8 mouse cellular contexts compared by ENCODE assay signal in genomic region chr19:40895393-40895703, GRCm38 (mm10). TPM values are rescaled to one million over a fixed set of nuclear protein-coding genes. Genes with fewer than 3 reads are reported as not detected.
DNase-seq lines count a peak whose midpoint lies in the region; ATAC-seq and TF ChIP-seq lines count a peak whose summit lies in the region.

No protein-coding gene starts in this region.

- DNase-seq in heart, postnatal 36 days: no peak
- no peak for DNase-seq in liver, postnatal 0 days
- DNase-seq in adrenal gland, adult 18-20 months (ENCODE audit: low spot score in 2 of 2): no peak
- no peak for DNase-seq in testis, postnatal 10 days (ENCODE audit: low spot score)
- DNase-seq in right cerebral cortex, postnatal 25 days: no peak

- WGBS in heart, embryonic 11.5 days (ENCODE audit: insufficient replicate concordance): 2% methylated on average over 6 of the region's 6 CpGs
- WGBS in forebrain, embryonic 15.5 days: under 1% methylated on average over 6 of the region's 6 CpGs
- 4% methylated on average over 6 of the region's 6 CpGs for WGBS in liver, postnatal 0 days (ENCODE audit: insufficient replicate concordance)

- no peak for ATAC-seq in heart, embryonic 11.5 days (replicated peaks; ENCODE audit: insufficient number of reproducible peaks, low FRiP score, low TSS enrichment)
- ATAC-seq in forebrain, embryonic 15.5 days (replicated peaks): no peak
- no peak for ATAC-seq in liver, postnatal 0 days

- H3K4me2 ChIP-seq in heart, embryonic 11.5 days: peak overlapping the region; percentile 78
- H3K4me2 ChIP-seq in forebrain, embryonic 15.5 days (replicated peaks): peak overlapping the region; percentile 68
- H3K4me2 ChIP-seq in liver, postnatal 0 days (ENCODE audit: low read depth, low read length): peak overlapping the region; percentile 90

- no peaks in the 10 kb centered on the region for H3K36me3 ChIP-seq in heart, embryonic 11.5 days (ENCODE audit: control insufficient read depth, insufficient read depth, low read length)
- H3K36me3 ChIP-seq in E14TG2a.4 (ENCODE audit: insufficient read depth, low read length): peaks cover 6% of the 10 kb centered on the region; the same call in 1 of the 2 replicates
- H3K36me3 ChIP-seq in forebrain, embryonic 15.5 days: no peaks in the 10 kb centered on the region
- no peaks in the 10 kb centered on the region for H3K36me3 ChIP-seq in liver, postnatal 0 days (replicated peaks; ENCODE audit: insufficient read depth, low read length)

- TF ChIP-seq EP300 in liver, postnatal 0 days (IDR thresholded peaks at IDR 0.05; ENCODE audit: low read depth): no peak

- TF ChIP-seq CTCF in E14TG2a.4 (conservative IDR thresholded peaks at IDR 0.05; ENCODE audit: low read length): no peak
- no peak for TF ChIP-seq CTCF in liver, postnatal 0 days (IDR thresholded peaks at IDR 0.05; ENCODE audit: low read depth)

- peak overlapping the region; percentile 94; the same call in 1 of the 2 replicates for H3K27ac ChIP-seq in heart, embryonic 11.5 days (ENCODE audit: low read depth, low read length)
- H3K27ac ChIP-seq in forebrain, embryonic 15.5 days (replicated peaks): peak overlapping the region; percentile 93
- H3K27ac ChIP-seq in liver, postnatal 0 days (ENCODE audit: low read depth): peak overlapping the region; percentile 95

- peak overlapping the region; percentile 90 for H3K9ac ChIP-seq in heart, embryonic 11.5 days (ENCODE audit: low read depth, low read length)
- peak overlapping the region; percentile 57 for H3K9ac ChIP-seq in forebrain, embryonic 15.5 days (replicated peaks)
- peak overlapping the region; percentile 85 for H3K9ac ChIP-seq in liver, postnatal 0 days (replicated peaks)

- peaks cover 6% of the 10 kb centered on the region for H3K27me3 ChIP-seq in heart, embryonic 11.5 days (ENCODE audit: control insufficient read depth, insufficient read depth, low read length)
- H3K27me3 ChIP-seq in E14TG2a.4 (ENCODE audit: insufficient read depth, low read length): peaks cover 8% of the 10 kb centered on the region; the same call in 1 of the 2 replicates
- H3K27me3 ChIP-seq in forebrain, embryonic 15.5 days: peaks cover 24% of the 10 kb centered on the region
- peaks cover 12% of the 10 kb centered on the region; the same call in 1 of the 2 replicates for H3K27me3 ChIP-seq in liver, postnatal 0 days (ENCODE audit: insufficient read depth, low read length)

- H3K4me3 ChIP-seq in heart, embryonic 11.5 days (ENCODE audit: low read depth, low read length): peak overlapping the region; percentile 72
- peak overlapping the region; percentile 90 for H3K4me3 ChIP-seq in E14TG2a.4 (replicated peaks; ENCODE audit: low read length)
- H3K4me3 ChIP-seq in forebrain, embryonic 15.5 days: peak overlapping the region; percentile 74
- H3K4me3 ChIP-seq in liver, postnatal 0 days (ENCODE audit: low read depth, low read length): peak overlapping the region; percentile 95

- no peaks in the 10 kb centered on the region for H3K4me1 ChIP-seq in heart, embryonic 11.5 days (ENCODE audit: control insufficient read depth, insufficient read depth, low read length)
- peaks cover 3% of the 10 kb centered on the region; the same call in 1 of the 2 replicates for H3K4me1 ChIP-seq in E14TG2a.4 (replicated peaks; ENCODE audit: low read depth, low read length)
- H3K4me1 ChIP-seq in forebrain, embryonic 15.5 days: peaks cover 10% of the 10 kb centered on the region; the same call in 1 of the 2 replicates
- peaks cover 12% of the 10 kb centered on the region for H3K4me1 ChIP-seq in liver, postnatal 0 days (ENCODE audit: insufficient read depth)

- peaks cover 3% of the 10 kb centered on the region; the same call in 1 of the 2 replicates for H3K9me3 ChIP-seq in heart, embryonic 11.5 days (replicated peaks; ENCODE audit: control insufficient read depth, low read length)
- H3K9me3 ChIP-seq in E14TG2a.4 (ENCODE audit: low read length): no peaks in the 10 kb centered on the region; the same call in 1 of the 2 replicates
- no peaks in the 10 kb centered on the region for H3K9me3 ChIP-seq in forebrain, embryonic 15.5 days
- peaks cover 6% of the 10 kb centered on the region for H3K9me3 ChIP-seq in liver, postnatal 0 days (ENCODE audit: low read length)

- intact Hi-C loops in heart, postnatal 36 days (cut with DNase I): loop anchor here (2.0 kb wide), 1 partner anchor 65 kb away; the partner anchor contains the start of gene Ccnj

RNA-seq across cellular contexts. Expression of gene Zfp518a, which starts 0.8 kb away (rescaled TPM):
- 9.1 and 11.7 TPM in 2 replicates for polyA plus RNA-seq in heart, embryonic 11.5 days (2014; fragmentation: Nextera tagmentation; extraction: Ambion mirVana)
- total RNA-seq in heart, postnatal 36 days (2021): 1 to 10 TPM; 6.7 to 7.9 TPM
- polyA plus RNA-seq in forebrain, embryonic 15.5 days (2015; fragmentation: Nextera tagmentation; extraction: Ambion mirVana): 6.0 and 6.8 TPM in 2 replicates
- polyA plus RNA-seq in liver, postnatal 0 days (2015; fragmentation: Nextera tagmentation; extraction: Ambion mirVana): 2.3 and 3.1 TPM in 2 replicates
- total RNA-seq in adrenal gland, adult 18-20 months (2021): 10 to 100 TPM in 1 of 2 experiments, 1 to 10 TPM in 1; 8.2 to 10.9 TPM
